Mouse (Mus musculus): ENCODE results near the gene Flywch2.
"Not testable (repeated sequence)": the region's sequence is repeated elsewhere in the genome, so short reads cannot be mapped to it uniquely, and the experiment has no call there.

The Flywch2 gene

GRCm38 (mm10) chr17:23790269-23791078 lies 4.6 kb upstream of the Flywch2 start, which contains the start of gene Srrm2:
Gene Srrm2, plus strand, starts transcription at chr17:23790532.
- DNase-seq (ENCODE audit: low read depth, low spot score) = peak; percentile 46

GRCm38 (mm10) chr17:23789749-23790268 lies 3.9 kb upstream of the Flywch2 start:
- DNase-seq (ENCODE audit: low read depth, low spot score) = no peak

DNA sequence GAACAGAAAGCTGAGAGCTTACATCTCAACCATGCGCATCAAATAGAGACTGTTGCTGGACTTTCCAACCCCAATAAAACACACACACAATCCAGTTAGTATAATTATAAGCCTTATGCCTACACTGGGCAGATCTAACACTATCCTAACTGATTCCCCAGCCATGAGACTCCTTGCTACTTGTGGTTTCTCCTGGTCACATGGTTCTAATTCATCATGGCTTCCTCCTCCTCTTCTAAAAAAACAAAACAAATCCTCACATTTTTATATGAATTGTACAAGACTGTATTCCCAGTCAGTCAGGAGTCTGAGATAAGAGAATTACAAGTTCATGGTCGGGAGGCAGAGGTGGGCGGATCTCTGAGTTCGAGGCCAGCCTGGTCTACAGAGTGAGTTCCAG lies 3.1 kb upstream of the Flywch2 start:
- DNase-seq (ENCODE audit: low read depth, low spot score) = no peak

DNA sequence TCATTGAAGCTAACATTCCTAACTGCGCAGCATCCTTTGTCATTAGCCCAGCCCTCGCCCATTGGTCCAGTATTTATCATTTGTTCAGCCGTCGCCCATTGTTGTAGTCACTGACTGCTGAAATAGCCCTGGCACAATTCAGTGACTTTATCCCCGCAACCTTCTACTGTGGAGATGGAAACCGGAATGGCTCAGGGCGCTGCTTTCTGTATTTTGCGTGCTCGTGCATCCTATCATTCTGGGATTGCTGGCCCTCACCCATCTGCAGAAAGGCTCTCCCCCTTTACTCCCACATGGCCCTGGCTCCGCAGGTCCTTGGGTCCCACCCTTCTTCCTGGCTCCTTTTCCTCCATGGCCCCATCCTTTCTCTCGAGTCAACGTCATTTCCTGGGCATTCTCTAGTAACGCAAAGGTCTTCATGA lies 640 bp upstream of the Flywch2 start:
- DNase-seq (ENCODE audit: low read depth, low spot score) = no peak

DNA sequence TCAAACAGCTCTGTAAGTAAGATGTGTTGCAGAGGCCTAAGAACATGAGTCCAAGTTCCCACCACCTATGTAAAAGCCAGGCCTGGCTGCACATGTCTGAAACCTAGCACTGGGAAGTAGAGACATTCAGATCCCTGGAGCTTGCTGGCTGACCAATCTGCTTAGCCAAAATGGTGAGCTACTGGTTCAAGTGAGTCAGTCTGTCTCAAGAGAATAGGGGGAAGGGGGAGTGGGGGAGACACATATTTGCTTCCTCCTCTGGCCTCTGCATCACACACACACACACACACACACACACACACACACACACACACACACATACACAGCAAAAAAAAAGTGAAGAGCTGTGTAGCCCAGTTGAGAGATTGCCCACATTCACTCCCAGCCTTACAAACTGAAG lies 2.5 kb downstream of the Flywch2 start:
- no peak for DNase-seq (ENCODE audit: low read depth, low spot score)

DNA sequence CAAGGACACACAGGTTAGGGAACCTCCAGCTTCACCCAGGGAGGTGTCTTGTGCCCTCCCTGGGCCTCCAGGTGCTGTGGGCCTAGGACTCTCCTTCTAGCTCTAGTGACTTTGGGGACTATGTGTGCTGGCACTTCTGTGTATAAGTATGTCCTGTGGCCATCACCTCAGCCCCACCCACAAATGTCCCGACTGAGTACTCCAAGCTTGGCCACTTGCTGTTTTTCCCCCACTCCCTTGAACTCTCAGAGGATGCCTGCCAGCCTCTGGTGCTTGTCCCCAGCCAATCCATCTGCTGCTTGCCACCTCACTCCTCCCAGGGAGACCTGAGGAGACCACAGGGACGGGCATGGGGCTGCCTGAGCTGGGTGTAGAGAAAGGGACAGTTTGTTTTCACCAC lies 7.4 kb downstream of the Flywch2 start:
- no peak for DNase-seq (ENCODE audit: low read depth, low spot score)

DNA sequence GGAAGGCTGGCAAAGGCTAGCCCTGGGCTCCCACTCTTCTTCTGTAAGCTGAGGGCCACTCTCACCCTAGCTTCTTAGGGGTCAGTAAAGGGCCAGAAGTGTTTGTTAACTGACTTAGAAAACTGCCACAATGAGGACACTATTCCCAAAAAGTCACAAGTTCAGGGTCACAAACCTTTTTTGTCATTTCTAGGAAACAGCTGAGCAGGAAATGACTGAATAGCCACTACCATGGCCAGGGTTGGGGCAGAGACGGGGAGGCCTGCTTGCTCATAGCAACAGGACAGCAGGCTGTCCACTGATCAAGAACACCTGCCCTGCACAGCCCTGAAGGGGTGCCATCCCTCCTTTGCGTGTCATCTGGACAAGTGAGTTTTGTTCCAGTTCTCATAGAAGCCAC lies 8.7 kb downstream of the Flywch2 start:
- no peak for DNase-seq (ENCODE audit: low read depth, low spot score)

DNA sequence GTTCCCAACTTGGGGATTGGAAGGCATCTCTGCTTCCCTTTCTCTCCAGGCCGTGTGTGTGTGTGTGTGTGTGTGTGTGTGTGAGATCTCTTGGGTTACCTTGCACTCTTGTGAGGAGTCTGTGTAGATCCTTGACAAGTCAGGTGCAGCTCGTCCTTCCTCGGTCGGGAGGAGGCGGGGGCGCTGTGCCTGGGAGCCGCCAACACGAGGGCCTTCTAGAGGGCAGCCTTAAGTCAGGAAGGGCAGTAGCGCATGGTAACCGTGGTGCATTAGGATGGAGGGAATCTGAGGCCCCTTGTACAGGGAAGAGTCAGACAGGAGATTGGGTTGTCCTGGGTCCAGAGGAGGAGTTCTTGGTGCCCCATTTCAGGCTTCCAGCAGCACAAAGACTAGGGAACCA lies 9.7 kb downstream of the Flywch2 start:
- no peak for DNase-seq (ENCODE audit: low read depth, low spot score)

DNA sequence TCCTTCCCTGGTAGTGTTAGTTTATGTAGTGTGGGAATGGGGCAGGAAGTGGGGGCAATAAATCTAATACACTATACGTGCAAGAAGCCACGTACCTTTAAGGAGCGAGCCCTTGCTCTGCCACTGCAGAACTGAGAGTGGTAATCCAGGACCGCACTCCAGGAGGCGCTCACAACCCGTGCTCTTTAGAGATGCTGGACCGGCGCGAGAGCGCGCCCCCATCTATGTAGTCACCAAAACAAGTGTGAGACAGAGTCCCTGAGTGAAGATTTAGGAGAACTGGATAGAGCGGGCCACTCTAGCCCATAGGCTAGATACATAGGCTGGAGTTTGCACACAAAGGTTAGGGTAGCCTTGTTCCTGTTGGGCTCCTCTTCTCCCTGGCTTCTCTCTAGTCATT lies 11.8 kb downstream of the Flywch2 start:
- DNase-seq (ENCODE audit: low read depth, low spot score) = peak; percentile 57

DNA sequence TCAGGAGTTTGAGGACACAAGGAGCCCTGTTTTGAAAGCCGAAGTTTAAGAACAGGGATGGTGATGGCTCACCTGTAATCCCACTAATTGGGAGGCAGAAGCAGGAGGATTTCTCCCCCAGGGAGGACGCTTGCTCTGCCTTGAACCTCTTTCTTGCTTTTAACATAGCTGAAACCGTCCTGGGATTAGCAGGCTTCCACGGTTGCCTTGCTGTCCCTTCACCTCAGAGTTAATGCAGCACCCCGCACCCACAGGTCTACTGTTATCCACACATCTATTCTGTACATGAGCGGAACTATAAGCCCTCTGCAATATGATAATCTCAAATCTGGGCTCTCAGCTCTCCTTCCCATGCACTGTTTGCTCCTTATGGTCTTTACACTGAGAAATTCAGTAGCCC lies 12.2 kb downstream of the Flywch2 start:
- no peak for DNase-seq (ENCODE audit: low read depth, low spot score)

DNA sequence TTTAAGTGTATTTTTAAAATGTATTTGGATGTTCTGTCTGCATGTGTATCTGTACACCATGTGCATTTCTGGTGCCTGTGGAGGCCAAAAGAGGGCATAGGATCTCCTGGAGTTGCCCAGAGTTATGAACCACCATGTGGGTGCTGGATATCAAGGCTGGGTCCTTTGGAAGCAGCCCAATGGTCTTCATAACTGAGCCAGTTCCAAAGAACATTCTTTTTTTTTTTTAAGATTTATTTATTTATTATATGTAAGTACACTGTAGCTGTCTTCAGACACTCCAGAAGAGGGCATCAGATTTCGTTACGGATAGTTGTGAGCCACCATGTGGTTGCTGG lies 13.7 kb downstream of the Flywch2 start:
- DNase-seq (ENCODE audit: low read depth, low spot score) = not testable (repeated sequence)

GRCm38 (mm10) chr17:23771284-23772218 lies 14.3 kb downstream of the Flywch2 start, which contains the start of gene Flywch1:
Gene Flywch1, minus strand, starts transcription at chr17:23771602.
- DNase-seq (ENCODE audit: low read depth, low spot score) = peak; percentile 97

DNA sequence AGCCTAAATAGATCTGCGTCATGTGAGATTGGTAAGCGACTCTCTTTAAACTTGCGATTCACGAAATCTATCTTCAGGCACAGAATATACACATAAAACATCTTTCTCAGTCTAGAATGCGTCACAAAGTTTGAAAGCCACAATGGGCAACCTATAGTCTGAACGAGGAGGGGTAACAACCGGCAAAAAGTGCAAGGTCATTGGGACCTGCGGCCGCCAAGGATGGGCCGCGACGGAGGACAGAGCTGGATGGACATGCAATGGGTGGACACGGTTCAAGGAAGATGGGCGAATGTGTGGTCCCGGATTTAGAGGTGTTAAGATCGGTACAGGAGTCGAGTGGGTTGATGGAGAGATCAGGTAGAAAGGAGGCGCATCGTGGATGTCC lies 15.0 kb downstream of the Flywch2 start:
- DNase-seq (ENCODE audit: low read depth, low spot score) = peak; percentile 23

- DNase-seq (ENCODE audit: low read depth, low spot score) = no peak
Observed at GRCm38 (mm10) chr17:23770493-23770892, 15.4 kb downstream of the Flywch2 start.

- DNase-seq (ENCODE audit: low read depth, low spot score) = no peak
Observed at GRCm38 (mm10) chr17:23762976-23763375, 22.9 kb downstream of the Flywch2 start.

GRCm38 (mm10) chr17:23761155-23761554 lies 24.7 kb downstream of the Flywch2 start:
- no peak for DNase-seq (ENCODE audit: low read depth, low spot score)

DNA sequence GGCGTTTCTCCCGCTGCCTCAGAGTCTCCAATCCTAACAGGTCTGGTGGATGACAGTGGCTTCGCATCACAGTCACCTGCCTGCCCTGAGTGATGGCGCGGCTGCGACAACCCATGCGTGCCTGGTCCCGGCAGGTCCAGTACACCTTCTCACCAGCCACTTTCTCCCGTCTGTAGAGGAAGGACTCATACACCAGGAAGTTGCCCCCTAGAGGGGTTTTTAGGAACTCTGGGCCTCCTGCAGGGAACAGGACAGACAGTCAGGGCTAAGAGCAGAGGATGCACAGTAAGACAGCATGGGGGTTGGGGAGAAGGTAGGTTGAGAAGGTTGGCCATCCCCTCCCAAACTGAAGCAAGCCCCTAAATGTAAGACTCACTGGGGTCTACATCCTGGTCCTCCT lies 25.6 kb downstream of the Flywch2 start:
- DNase-seq (ENCODE audit: low read depth, low spot score) = no peak

DNA sequence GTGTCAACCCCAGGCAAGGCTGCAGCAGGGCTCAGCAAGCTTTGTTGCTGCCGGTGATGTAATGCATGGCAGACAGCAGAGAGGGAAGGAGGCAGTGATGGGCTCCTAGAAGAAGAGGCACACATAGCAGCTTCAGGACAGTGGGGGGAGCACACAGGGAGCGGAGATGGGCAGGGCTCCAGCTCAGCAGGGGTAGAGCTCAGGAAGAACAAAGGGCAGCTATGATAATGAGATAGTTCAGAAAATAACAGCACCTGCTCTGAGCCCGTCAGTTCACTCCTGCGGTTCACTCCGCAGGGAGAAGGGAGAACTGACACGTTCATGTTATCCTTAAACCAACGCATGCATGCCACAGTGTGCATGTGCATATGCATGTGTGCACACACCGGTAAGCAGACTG lies 27.1 kb downstream of the Flywch2 start:
- no peak for DNase-seq (ENCODE audit: low read depth, low spot score)

DNA sequence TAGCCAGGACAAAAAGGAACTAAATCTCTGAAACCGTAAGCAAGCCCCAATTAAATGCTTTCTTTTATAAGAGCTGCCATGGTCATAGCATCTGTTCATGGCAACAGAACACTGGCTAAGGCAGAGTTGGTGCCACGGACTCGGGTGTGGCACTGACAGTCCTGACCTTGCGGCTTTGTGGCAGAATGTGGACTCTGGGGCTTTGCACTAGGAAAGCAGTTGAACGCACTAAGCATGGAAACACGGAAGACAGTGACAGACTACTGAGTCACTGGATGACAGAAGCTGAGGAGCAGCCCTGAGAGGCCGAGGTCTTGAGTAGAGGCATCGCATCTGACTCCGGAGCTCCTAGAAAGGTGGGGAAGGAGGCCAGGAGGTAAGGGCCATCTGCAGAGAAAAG lies 28.3 kb downstream of the Flywch2 start:
- no peak for DNase-seq (ENCODE audit: low read depth, low spot score)

DNA sequence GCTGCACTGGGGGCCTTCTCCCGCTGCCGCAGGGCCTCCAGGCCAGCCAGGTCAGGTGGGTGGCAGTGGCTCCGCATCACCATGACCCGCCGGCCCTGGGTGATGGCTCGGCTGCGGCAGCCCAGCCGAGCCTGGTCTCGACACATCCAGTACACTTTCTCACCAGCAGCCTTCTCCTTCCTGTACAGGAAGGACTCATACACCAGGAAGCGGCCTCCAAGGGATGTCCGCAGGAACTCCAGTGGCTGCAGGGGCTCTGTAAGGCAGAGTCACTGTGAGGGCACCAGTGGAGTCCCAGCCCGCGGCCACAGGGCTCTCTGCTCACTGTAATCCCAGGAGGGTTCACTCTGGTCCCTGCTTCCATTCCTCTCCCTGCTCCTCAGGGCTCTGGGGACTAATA lies 30.2 kb downstream of the Flywch2 start:
- DNase-seq (ENCODE audit: low read depth, low spot score) = no peak

DNA sequence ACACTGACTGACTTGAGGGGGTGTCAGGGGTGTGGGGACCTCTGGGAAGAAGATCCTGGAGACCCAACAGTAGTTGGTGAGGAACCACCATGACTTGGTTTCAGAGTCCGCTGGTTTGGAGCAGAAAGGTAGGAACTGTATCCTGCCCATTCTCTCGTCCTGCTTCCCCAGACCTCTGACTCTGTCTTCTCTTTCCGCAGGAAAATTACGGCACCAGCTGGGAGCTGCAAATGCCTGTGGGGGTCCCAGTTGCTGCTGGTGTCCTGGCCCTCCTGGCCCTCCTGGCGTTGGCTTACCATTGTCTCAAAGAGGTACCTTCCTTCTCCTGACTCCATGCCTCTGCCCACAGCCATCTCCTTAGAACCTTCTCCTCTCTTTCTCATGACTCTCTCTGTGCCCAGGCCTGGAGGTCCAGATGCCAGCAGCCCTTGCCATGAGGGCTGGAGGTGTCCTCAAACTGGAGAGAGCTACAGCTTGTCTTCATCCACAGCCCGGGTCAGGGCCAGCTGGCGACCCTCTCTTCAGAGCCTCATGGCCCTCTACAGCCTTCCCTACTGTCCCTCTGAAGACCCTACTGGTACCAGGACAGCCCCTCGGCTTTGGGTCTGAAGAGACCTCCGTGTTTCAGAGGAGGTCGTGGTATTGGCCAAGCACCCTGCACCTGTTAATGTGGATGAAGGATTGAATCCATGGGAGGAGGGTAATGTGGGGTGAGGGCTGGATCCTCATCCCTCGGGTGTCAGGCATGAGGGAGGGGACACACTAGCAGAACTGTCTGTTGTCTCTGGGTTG lies 36.3 kb downstream of the Flywch2 start:
- DNase-seq (ENCODE audit: low read depth, low spot score) = no peak

All from embryo, embryonic 11.5 days (tissue).